Mouse (Mus musculus): Measurements from ENCODE around the gene Klhl3. TPM values are rescaled to one million over a fixed set of nuclear protein-coding genes. Genes with fewer than 3 reads are reported as not detected.

Gene Klhl3
- polyA plus RNA-seq, 1 experiment from 2014 or later, result 4.6 TPM

DNA sequence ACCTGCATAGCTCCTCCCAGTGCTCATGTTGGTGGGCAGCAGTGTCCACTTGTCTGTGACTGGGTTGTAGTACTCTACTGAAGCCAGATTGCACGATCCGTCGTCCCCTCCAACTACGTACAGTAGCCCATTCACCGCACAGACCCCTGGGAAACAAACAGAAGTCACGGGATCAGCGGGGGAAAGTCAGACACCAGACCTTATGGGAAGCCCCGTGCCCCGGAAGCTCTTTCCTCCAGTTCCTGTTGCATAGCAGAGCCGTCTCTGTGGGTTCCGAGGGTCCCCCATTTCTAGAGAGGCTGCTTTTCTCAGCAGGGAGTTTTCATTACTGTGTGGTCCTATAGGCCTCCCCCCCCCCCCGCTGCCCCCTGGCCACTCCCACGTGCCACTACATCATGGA lies 104.1 kb downstream of the Klhl3 start:
- Histone ChIP-seq H3K4me3 (ENCODE audit: low read length) (no peak overlapping the region), H3K9ac (ENCODE audit: low read length) (no peak overlapping the region), H3K27me3 (ENCODE audit: control insufficient read depth, insufficient read depth, low read depth, low read length) (no peaks in the 10 kb centered on the region), H3K4me1 (replicated peaks; ENCODE audit: control insufficient read depth, insufficient read depth, low read length) (peaks cover 7% of the 10 kb centered on the region; the same call in 1 of the 2 replicates), H3K9me3 (ENCODE audit: control insufficient read depth, low read length) (no peaks in the 10 kb centered on the region), H3K36me3 (ENCODE audit: control insufficient read depth, insufficient read depth, low read length) (no peaks in the 10 kb centered on the region), H3K27ac (ENCODE audit: low read length) (no peak overlapping the region), H3K4me2 (ENCODE audit: low read depth, low read length) (no peak overlapping the region)
- 71% methylated on average over 13 of the region's 13 CpGs for WGBS
- ATAC-seq (ENCODE audit: low read depth), result no peak

DNA sequence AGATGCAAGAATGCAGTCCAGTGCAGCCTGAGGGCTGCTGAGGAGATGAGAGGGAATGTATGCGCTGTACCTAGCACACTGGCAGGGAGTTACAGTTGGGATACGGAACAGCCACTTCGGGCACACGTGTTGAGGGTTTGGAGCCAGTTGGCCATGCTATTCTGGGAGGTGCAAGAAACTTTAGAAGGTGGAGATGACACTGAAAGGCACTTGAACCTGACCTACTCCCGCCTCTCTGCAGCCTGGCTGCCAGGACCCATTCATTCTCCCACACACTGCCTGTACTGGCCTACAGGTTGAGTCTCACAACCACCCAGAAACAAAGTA lies 105.4 kb downstream of the Klhl3 start:
- H3K9me3 ChIP-seq (ENCODE audit: control insufficient read depth, low read length), result no peaks in the 10 kb centered on the region
- ATAC-seq (ENCODE audit: low read depth), result no peak
- no peaks in the 10 kb centered on the region for H3K27me3 ChIP-seq (ENCODE audit: control insufficient read depth, insufficient read depth, low read depth, low read length)
- WGBS, result 52% methylated on average over 5 of the region's 5 CpGs
- no peak overlapping the region for H3K9ac ChIP-seq (ENCODE audit: low read length)
- peaks cover 8% of the 10 kb centered on the region; the same call in 1 of the 2 replicates for H3K4me1 ChIP-seq (replicated peaks; ENCODE audit: control insufficient read depth, insufficient read depth, low read length)
- H3K4me3 ChIP-seq (ENCODE audit: low read length), result no peak overlapping the region
- peak overlapping the region; percentile 25; the same call in 1 of the 2 replicates for H3K4me2 ChIP-seq (ENCODE audit: low read depth, low read length)
- no peaks in the 10 kb centered on the region for H3K36me3 ChIP-seq (ENCODE audit: control insufficient read depth, insufficient read depth, low read length)
- peak overlapping the region; percentile 60; the same call in 1 of the 2 replicates for H3K27ac ChIP-seq (ENCODE audit: low read length)

DNA sequence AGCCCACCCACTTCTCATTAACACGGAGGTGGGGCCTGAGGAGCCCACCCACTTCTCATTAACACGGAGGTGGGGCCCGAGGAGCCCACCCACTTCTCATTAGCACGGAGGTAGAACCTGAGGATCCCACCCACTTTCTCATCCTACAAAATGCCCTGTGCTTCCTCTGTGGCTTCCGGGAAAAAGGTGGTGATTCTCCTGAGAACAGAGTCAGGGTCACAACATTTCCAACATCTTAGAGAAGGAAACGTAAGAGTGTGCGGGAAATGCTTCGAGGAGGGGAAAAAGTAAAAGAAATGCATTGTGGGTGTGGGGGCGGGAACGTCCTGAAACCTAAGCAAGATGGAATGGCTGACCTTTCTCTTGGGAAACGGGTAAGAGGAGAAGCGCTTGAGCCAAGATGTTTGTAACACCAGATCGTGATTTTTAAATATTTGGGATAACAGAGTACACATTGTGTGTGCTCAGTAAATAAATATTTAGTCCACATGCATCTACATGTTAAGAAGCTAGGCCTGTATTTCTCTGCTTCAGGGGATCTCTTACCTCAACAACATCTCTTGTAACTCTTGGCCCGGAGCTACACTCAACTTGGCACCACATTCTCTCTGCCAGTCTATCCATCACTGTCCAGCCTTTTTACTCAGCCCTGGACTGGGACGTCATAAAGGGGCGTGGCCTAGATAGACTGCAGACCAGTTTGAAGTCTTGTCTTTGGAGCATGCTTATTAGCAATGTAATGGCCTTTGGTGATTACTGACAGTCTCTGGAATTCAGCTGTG lies 105.9 kb downstream of the Klhl3 start:
- peak; percentile 77 for ATAC-seq (ENCODE audit: low read depth)
- Histone ChIP-seq H3K9me3 (ENCODE audit: control insufficient read depth, low read length) (no peaks in the 10 kb centered on the region), H3K27me3 (ENCODE audit: control insufficient read depth, insufficient read depth, low read depth, low read length) (no peaks in the 10 kb centered on the region), H3K4me1 (replicated peaks; ENCODE audit: control insufficient read depth, insufficient read depth, low read length) (peaks cover 13% of the 10 kb centered on the region), H3K36me3 (ENCODE audit: control insufficient read depth, insufficient read depth, low read length) (no peaks in the 10 kb centered on the region), H3K4me3 (ENCODE audit: low read length) (no peak overlapping the region), H3K27ac (ENCODE audit: low read length) (peak overlapping the region; percentile 60), H3K4me2 (ENCODE audit: low read depth, low read length) (peak overlapping the region; percentile 33), H3K9ac (ENCODE audit: low read length) (no peak overlapping the region)
- 39% methylated on average over 15 of the region's 16 CpGs for WGBS

DNA sequence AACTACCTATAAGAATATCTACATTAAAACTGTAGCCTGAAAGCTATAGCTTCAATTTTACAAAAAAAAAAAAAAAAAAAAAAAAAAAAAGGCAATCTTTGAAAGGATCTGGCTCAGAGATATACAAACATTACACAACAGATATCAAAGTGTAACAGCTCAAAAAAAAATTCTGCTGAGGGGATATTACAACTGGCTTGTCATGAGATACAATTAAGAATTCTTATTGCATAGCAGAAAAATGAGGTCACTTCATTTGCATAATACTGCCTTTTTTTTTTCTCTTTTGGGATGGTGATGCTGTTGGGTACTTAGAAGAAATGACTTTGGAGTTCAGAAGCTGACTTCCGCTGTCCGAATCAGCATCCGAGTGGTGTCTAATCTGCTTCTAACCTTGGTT lies 111.6 kb downstream of the Klhl3 start:
- WGBS, result 84% methylated on average over 3 of the region's 3 CpGs
- H3K4me3 ChIP-seq (ENCODE audit: low read length), result no peak overlapping the region
- H3K4me2 ChIP-seq (ENCODE audit: low read depth, low read length), result no peak overlapping the region
- H3K4me1 ChIP-seq (replicated peaks; ENCODE audit: control insufficient read depth, insufficient read depth, low read length), result peaks cover 6% of the 10 kb centered on the region
- no peaks in the 10 kb centered on the region for H3K9me3 ChIP-seq (ENCODE audit: control insufficient read depth, low read length)
- no peak overlapping the region for H3K9ac ChIP-seq (ENCODE audit: low read length)
- no peaks in the 10 kb centered on the region for H3K36me3 ChIP-seq (ENCODE audit: control insufficient read depth, insufficient read depth, low read length)
- ATAC-seq (ENCODE audit: low read depth), result no peak
- H3K27me3 ChIP-seq (ENCODE audit: control insufficient read depth, insufficient read depth, low read depth, low read length), result no peaks in the 10 kb centered on the region
- H3K27ac ChIP-seq (ENCODE audit: low read length), result no peak overlapping the region

DNA sequence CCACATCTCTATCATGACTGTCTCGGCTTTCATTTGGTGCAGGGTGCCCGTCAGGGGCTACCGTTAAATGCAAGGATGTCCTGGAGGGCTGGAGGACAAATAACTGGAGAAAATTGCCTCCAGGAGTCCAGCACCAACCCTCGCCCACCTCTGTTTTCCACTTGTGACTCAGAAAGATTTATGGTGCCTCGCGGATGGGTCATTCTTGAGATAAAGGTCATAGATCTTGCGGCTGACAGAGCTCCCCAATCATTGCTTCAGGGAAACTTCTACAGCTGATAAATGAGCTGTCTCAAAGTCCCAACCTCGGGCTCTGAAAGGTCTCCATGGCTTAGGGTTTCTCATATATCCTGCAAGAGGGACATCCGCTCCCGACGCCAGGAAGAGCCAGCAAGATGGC lies 116.9 kb downstream of the Klhl3 start:
- no peaks in the 10 kb centered on the region for H3K9me3 ChIP-seq (ENCODE audit: control insufficient read depth, low read length)
- H3K4me1 ChIP-seq (replicated peaks; ENCODE audit: control insufficient read depth, insufficient read depth, low read length), result no peaks in the 10 kb centered on the region; the same call in 1 of the 2 replicates
- no peak overlapping the region for H3K9ac ChIP-seq (ENCODE audit: low read length)
- no peak for ATAC-seq (ENCODE audit: low read depth)
- WGBS, result 27% methylated on average over 11 of the region's 11 CpGs
- no peak overlapping the region for H3K27ac ChIP-seq (ENCODE audit: low read length)
- H3K4me2 ChIP-seq (ENCODE audit: low read depth, low read length), result no peak overlapping the region
- peaks cover 2% of the 10 kb centered on the region; the same call in 1 of the 2 replicates for H3K27me3 ChIP-seq (ENCODE audit: control insufficient read depth, insufficient read depth, low read depth, low read length)
- H3K4me3 ChIP-seq (ENCODE audit: low read length), result no peak overlapping the region
- no peaks in the 10 kb centered on the region for H3K36me3 ChIP-seq (ENCODE audit: control insufficient read depth, insufficient read depth, low read length)

DNA sequence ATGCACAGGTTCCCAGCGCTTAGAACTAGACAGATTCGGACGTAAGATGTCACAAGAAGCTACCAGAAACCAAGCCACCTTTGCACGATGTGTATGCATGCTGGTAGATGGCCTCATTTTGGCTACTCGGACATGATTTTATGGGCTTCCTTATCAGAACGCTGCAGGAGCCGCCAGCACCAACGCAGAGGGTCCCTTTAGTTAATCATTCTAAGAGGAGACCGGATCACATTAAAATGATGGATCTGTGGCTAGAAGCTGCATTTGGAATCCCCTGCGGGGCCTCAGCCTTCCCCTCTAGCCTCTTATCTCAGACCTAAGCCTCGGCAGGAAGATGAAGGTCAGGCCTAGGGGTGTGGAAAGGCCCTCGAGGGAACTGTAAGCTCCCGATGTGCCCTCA lies 117.5 kb downstream of the Klhl3 start:
- H3K9me3 ChIP-seq (ENCODE audit: control insufficient read depth, low read length), result no peaks in the 10 kb centered on the region
- H3K9ac ChIP-seq (ENCODE audit: low read length), result no peak overlapping the region
- ATAC-seq (ENCODE audit: low read depth), result no peak
- H3K4me2 ChIP-seq (ENCODE audit: low read depth, low read length), result no peak overlapping the region
- no peak overlapping the region for H3K27ac ChIP-seq (ENCODE audit: low read length)
- no peak overlapping the region for H3K4me3 ChIP-seq (ENCODE audit: low read length)
- WGBS, result 20% methylated on average over 13 of the region's 13 CpGs
- H3K27me3 ChIP-seq (ENCODE audit: control insufficient read depth, insufficient read depth, low read depth, low read length), result peaks cover 2% of the 10 kb centered on the region; the same call in 1 of the 2 replicates
- no peaks in the 10 kb centered on the region for H3K36me3 ChIP-seq (ENCODE audit: control insufficient read depth, insufficient read depth, low read length)
- no peaks in the 10 kb centered on the region; the same call in 1 of the 2 replicates for H3K4me1 ChIP-seq (replicated peaks; ENCODE audit: control insufficient read depth, insufficient read depth, low read length)

DNA sequence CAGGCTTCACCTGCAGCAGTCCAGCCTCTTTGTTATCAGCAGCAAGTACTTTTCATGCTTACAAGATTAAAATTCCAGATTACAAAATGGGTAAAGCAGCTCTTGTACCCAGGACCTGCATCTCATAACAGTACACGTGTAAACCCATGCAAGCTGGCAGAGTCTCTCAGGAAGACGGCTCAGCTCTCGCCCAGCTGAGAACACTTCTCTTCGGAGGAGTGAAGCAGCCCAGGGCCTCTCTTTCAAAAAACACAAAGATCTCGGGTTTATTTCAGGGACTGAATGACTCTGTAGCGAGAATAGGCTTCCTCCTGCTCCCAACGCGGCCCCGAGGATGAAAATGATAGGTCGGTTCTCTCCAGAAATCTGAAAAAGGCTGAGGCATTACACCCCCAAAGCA lies 128.8 kb downstream of the Klhl3 start:
- no peaks in the 10 kb centered on the region for H3K27me3 ChIP-seq (ENCODE audit: control insufficient read depth, insufficient read depth, low read depth, low read length)
- H3K4me3 ChIP-seq (ENCODE audit: low read length), result no peak overlapping the region
- H3K4me2 ChIP-seq (ENCODE audit: low read depth, low read length), result no peak overlapping the region
- H3K9me3 ChIP-seq (ENCODE audit: control insufficient read depth, low read length), result no peaks in the 10 kb centered on the region
- WGBS, result 58% methylated on average over 10 of the region's 10 CpGs
- H3K4me1 ChIP-seq (replicated peaks; ENCODE audit: control insufficient read depth, insufficient read depth, low read length), result peaks cover 23% of the 10 kb centered on the region
- no peak overlapping the region for H3K9ac ChIP-seq (ENCODE audit: low read length)
- no peak overlapping the region for H3K27ac ChIP-seq (ENCODE audit: low read length)
- no peak; the same call in 1 of the 2 replicates for ATAC-seq (ENCODE audit: low read depth)
- H3K36me3 ChIP-seq (ENCODE audit: control insufficient read depth, insufficient read depth, low read length), result no peaks in the 10 kb centered on the region

DNA sequence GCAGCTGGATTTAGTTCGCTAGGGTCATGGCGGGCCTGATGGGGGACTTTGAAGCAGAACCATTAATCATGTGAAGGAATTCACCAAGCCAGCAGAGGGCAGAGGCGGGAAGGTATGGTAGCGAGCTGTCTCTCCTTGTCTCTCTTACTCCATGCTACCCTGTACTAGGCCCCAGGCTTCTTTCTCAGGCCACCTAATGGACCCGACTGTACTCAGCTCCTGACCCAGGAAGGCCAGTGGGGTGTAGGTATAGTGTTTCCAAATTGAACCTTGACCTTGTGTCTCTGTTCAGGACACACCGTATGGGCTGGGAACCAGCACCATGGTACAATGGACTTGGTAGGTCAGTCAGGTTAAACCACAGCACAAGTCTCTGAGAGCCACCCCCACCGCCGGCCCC lies 129.2 kb downstream of the Klhl3 start:
- WGBS, result 48% methylated on average over 8 of the region's 8 CpGs
- Histone ChIP-seq H3K36me3 (ENCODE audit: control insufficient read depth, insufficient read depth, low read length) (no peaks in the 10 kb centered on the region), H3K4me3 (ENCODE audit: low read length) (no peak overlapping the region), H3K4me2 (ENCODE audit: low read depth, low read length) (no peak overlapping the region), H3K9ac (ENCODE audit: low read length) (no peak overlapping the region), H3K4me1 (replicated peaks; ENCODE audit: control insufficient read depth, insufficient read depth, low read length) (peaks cover 23% of the 10 kb centered on the region), H3K27me3 (ENCODE audit: control insufficient read depth, insufficient read depth, low read depth, low read length) (no peaks in the 10 kb centered on the region), H3K9me3 (ENCODE audit: control insufficient read depth, low read length) (no peaks in the 10 kb centered on the region), H3K27ac (ENCODE audit: low read length) (no peak overlapping the region)
- peak; percentile 13; the same call in 1 of the 2 replicates for ATAC-seq (ENCODE audit: low read depth)

DNA sequence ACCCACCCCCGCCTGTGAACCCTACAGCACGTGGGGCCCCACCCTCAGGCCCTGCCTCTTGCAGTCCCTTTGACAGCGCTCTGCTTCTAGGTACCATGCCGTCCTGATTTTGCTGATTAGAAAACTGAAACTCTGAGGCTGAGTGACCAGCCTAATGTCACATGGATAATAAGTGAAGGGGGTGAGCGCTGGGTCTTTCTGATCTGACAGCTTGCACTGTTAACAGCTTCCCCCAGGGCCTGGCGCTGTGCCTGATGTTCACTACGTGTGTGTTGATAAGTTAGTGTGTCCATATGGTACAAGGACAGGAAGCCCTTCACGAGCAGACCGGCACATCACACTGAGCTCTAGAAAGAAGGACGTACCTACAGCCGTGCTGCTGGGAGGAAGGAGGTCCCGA lies 130.1 kb downstream of the Klhl3 start:
- Histone ChIP-seq H3K27me3 (ENCODE audit: control insufficient read depth, insufficient read depth, low read depth, low read length) (no peaks in the 10 kb centered on the region), H3K27ac (ENCODE audit: low read length) (no peak overlapping the region), H3K4me2 (ENCODE audit: low read depth, low read length) (peak overlapping the region; percentile 27), H3K4me1 (replicated peaks; ENCODE audit: control insufficient read depth, insufficient read depth, low read length) (peaks cover 23% of the 10 kb centered on the region), H3K9me3 (ENCODE audit: control insufficient read depth, low read length) (no peaks in the 10 kb centered on the region), H3K4me3 (ENCODE audit: low read length) (peak overlapping the region; percentile 3; the same call in 1 of the 2 replicates), H3K9ac (ENCODE audit: low read length) (no peak overlapping the region), H3K36me3 (ENCODE audit: control insufficient read depth, insufficient read depth, low read length) (no peaks in the 10 kb centered on the region)
- 23% methylated on average over 12 of the region's 12 CpGs for WGBS
- ATAC-seq (ENCODE audit: low read depth), result peak; percentile 82

All from lung, embryonic 16.5 days (tissue).